Mouse (Mus musculus): ENCODE data around the gene Syt14.

The Syt14 gene

GRCm38 (mm10) chr1:192861305-192861960 is 174.1 kb downstream of the Syt14 start:
- no peak for DNase-seq

DNA sequence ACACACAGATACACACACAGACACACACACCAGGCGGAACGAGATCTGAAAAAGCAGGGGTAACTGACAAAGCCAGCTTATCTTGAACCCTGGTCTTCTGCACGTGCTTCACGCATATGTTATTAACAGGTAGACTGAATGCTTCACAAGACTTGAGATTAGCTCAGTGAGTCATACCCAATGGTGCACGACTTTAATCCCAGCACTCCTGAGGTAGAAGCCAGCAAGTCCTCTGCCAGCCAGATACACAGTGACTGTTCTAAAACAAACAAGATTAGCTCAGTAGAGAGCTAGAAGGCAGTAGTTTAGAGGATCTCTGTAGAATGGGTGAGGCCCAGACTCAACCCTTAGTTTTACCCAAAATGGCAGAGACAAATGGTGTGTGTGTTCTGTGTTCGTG is 175.3 kb downstream of the Syt14 start:
- no peak for DNase-seq

GRCm38 (mm10) chr1:192857582-192857981 is 178.0 kb downstream of the Syt14 start:
- DNase-seq = no peak

DNA sequence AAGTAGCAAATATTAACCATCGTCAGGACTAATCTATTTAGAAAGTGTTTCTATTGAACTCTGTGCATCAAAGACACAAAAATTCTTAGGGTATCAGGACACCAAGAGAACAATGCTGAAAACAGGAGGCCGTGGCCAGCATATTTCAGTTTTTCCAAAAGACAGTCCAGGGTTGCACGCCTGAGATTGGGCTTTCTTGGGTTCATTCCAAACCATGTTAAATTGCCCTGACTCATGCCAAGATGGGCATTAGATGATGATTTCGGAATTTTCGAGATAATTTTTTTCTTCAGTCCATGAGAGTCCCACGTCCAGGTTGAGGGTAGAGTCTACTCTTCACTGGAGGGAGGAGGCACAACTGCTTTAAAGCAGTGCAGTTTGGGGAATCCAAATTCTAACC is 178.6 kb downstream of the Syt14 start:
- DNase-seq = no peak

- peak; percentile 23 for DNase-seq
Measured at GRCm38 (mm10) chr1:192856411-192856810, 179.2 kb downstream of the Syt14 start.

DNA sequence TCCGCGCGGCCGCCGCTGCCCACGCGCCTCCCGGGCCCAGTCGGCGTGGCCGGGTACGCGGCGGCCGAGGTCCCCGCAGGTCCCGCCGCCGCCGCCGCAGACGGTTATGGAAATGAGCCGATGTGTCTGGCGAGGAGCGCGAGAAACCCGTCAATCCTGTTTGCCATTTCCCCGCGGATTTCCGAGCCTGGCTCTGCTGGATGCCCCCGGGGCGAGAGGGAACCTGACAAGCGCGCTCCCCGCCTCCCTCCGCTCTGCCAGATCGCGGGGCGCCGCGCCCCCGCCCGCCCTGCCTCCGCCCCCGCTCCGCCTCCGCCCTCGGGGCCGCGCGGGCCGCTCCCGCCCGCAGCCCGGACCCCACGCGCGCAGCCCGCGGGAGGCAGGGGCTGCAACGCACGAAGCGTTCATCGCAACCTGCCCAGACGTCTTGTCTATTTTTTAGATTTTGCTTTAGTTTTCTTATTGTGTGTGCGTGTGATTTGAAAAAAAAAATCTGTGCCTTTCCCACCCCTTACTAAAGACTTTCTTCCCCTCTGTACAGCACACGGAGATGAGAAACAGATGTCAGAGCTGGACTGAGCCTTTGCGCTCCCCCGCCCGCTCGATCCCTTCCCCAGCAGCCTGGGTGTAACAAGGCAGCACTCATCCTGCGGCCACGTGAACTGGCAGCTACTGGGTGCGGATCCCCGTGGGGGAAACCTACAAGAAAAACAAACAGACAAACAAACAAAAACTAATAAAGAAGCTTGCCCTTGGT is 179.9 kb downstream of the Syt14 start, which contains the start of gene Sertad4:
Gene Sertad4 (minus strand): TSS at position 283 of the 757 bp plus-strand sequence.
- DNase-seq = peak; percentile 54

GRCm38 (mm10) chr1:192854819-192855271 is 180.7 kb downstream of the Syt14 start:
- peak; percentile 52 for DNase-seq

DNA sequence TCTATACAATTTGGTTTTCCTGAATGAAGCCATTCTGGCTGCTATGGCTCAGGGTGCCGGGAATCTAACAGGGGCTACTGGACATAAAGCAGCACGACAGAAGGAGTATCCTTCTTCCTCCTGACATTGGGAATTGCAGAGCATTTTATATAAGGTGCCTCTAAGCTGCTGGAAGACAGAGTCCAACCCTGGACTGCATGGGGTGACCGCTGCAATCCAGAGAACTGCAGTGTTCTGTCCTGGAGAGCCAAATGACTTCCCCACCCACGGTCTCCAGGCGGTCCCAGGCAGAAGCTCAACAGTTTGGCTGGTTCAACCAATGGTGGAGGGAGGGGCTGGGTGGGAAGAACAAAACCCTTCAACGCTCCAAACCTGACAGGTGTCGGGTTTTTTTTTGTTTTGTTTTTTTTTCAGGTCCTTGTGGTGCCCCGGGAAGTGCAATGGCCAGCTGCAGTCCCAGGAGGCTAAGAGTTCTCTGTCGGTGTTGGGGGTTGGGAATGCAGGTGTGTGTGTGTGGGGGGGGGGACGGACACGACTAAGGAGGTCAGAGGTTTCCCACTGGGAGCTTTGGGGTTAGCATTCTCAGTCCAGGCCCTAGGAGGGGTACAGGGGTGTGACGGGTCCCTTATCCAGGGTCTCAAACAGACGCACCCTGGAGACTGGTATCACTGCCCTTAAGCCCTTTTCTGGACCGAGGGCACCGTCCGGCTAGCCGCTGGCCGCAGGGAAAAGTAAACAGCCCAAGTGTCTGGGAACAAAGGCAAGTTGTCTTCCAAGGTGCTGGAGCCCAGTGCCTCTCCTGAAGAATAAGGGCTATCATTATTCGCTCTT is 181.4 kb downstream of the Syt14 start:
- DNase-seq = no peak

DNA sequence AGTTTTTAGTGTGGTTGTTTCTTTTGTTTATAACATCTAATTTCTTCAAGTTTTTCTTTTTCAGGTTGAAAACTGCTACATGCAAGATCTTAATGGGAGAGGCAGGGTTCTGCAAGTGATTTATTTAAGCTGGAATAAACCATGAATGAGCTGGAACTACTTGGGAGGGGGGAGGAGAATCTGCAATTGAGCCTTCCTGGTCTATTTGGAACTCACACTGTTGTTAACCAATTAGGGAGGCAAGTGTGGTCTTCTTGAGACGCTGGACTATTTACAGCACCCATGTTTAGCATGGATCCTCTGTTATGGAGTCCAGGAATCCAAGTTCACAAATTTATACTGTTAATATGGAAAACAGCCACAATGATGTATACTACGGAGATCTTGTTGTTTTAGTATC is 182.1 kb downstream of the Syt14 start:
- DNase-seq = no peak

DNA sequence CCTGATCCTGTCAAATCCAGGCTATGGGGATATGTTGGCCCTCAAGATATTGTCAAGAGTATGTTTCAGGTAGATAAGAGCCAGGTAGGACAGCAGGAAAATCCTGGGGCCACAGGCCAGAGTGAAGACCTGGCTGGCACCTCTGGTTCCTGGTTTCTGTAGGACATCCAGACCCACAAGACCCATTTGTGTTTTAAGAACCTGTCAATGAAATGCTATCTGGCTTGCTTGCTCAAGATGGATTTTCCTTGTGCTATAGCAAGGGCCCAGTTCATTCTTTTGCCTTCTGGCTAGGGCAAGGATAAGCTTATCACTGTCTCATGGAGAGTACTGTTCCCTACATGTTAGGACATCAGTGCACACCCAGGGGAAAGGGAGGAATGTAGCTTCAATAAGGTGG is 183.5 kb downstream of the Syt14 start:
- DNase-seq = no peak

DNA sequence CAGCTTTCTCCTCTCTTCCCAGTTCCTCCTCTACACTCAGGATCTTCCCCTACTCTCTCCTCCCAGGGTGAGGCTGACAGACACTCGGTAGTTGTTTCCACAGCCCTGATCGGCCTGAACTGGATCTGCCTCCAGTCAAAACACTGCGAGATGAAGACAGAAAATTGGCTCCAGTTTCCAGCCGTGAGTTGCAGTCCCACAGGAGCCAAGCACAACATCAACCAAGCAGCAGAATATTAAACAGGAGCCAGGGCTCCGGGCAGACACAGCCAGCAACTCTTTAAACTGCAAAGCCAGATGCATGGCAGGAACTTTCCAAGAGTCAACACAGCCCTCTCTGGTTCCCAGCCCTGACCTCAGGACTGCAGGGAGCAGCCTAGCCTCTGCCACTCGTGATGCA is 183.9 kb downstream of the Syt14 start:
- DNase-seq = no peak

DNA sequence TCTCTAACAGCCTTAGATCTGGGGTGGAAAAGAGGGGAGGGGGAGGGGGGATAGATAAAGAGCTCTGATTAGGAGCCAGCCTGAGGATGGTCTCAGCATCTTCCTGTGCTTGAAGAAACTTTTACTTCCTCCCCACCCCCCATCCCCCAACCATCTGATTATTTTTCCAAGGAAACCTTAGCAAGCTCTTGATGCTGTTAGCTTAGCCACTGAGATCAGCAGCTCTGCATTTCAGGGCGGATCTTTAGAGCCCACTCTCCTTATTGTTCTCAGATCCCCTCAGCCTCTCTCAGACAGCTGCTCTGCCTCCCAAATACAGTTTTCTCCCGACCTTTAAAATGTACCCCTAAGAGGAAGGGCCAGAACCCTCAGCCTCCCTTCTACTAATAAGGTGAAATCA is 184.4 kb downstream of the Syt14 start:
- no peak for DNase-seq

DNA sequence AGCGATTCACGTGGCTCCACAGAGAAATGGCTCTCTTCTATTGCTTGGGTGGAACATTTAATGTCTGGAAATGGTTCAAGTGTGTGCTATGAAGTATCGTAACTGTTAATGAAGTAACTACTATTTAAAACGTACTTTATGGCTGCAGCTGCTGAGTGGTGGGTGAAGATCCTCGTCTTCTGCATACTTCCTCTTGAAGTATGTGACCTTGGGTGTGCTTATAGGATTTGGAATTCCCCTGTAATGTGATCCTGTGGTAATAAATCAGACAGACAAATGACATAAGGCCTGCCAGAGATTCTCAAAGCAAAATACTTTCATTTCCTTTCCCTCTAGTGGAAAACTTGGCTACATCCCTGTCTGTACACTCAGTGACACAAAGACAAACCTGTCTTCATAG is 186.0 kb downstream of the Syt14 start:
- DNase-seq = no peak

GRCm38 (mm10) chr1:192847254-192847653 is 188.3 kb downstream of the Syt14 start:
- no peak for DNase-seq

Measured in cerebellum, adult 11-12 months (tissue).